Mouse (Mus musculus): ENCODE data around the gene Olfr1132. TPM values are rescaled to one million over a fixed set of nuclear protein-coding genes. Genes with fewer than 3 reads are reported as not detected.
"Not testable (repeated sequence)": the region's sequence is repeated elsewhere in the genome, so short reads cannot be mapped to it uniquely, and the experiment has no call there.

Gene Olfr1132
- total RNA-seq (2021) = not detected
- long read RNA-seq = 0 reads

DNA sequence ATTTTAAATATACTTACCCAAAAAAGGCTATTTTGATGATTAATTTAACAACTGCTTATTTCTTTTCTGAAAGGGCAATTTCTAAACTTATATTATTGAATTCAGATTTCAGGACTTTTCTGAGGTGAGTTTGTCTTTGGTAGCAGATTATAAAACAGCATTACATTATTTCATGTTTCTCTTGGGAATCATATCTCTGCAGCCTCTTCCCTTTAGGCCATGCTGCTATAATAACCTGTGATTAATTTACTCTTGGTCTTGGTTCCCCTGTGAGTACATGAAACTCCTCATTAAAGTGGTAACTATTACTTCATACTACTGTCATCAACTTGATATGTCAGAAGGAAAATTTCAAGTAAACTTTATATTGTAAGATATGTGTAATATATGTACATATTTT is at the start of gene Olfr1132:
TSS of gene Olfr1132 (minus strand) at position 101 of the 400 bp plus-strand sequence.
- DNase-seq (ENCODE audit: low spot score in 2 of 2) = no peak

GRCm38 (mm10) chr2:87673564-87673963 is 36.2 kb upstream of the Olfr1132 start, which contains the start of gene Olfr1135:
Gene Olfr1135 (minus strand): TSS chr2:87673664.
- DNase-seq (ENCODE audit: low spot score in 2 of 2) = no peak

GRCm38 (mm10) chr2:87658360-87658759 is 21.0 kb upstream of the Olfr1132 start, which contains the start of gene Olfr1134:
Gene Olfr1134 (minus strand): TSS chr2:87658460.
- no peak for DNase-seq (ENCODE audit: low spot score in 2 of 2)

GRCm38 (mm10) chr2:87647274-87647673 is 9.9 kb upstream of the Olfr1132 start, which contains the start of gene Olfr1133:
Gene Olfr1133 (minus strand): TSS chr2:87647374.
- DNase-seq (ENCODE audit: low spot score in 2 of 2) = no peak

DNA sequence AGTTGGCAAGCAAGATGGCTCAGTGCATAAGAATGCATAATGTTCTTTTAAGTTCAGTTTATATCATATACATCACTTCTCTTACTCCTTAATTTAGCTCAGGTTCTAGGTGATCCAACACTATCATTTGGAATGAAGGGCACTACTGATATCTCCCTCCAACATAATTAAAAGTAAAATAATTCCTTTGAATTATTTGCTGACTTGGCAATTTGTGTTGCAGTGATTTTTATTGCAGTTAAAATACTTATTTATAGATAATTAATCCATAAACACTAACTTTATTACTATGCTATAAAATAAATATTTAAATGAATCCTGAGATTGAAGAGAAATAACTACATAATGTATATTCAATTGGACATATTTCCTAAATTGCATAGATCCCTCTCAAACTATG is 5.1 kb upstream of the Olfr1132 start:
- no peak for DNase-seq (ENCODE audit: low spot score in 2 of 2)

DNA sequence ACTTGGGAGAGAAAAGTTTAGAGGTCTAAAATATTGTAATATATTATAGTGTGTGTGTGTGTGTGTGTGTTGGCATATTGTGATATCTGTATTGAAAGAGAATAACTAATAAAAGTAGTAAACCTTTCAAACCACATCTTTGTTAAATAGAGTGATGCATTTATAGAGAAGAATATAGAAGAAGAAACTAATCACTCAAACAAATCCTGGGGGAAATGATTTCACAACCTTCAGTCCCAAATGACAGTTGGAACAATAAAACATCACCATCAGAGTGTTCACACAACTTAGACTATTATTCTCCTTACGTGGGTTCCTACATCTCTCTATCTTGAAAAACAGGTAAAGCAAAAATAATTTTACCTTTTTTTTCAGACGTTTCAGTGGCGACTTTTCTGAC is 10.5 kb downstream of the Olfr1132 start, which contains the start of gene Olfr1131:
TSS of gene Olfr1131 (plus strand) at position 301 of the 400 bp plus-strand sequence.
- DNase-seq (ENCODE audit: low spot score in 2 of 2) = no peak

DNA sequence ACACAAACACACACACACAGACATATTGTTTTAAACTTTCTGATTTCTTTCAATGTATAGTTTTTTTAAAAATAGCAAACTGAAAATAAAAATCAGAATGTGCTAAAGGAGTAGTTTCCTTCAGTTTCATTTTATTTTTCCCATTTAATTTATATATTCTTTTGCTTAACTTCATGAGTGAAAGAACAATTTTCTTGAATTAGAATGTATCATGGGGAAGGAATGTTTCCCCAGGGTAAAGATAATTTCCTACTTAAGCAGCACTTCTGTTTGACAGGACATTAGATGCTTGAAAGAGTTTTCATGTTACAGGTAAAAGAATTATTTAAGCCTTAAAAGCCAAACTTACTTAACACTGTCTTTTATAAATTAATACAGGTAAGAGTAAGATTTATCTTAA is 31.4 kb downstream of the Olfr1132 start, which contains the start of gene Olfr1130:
TSS of gene Olfr1130 (plus strand) at position 301 of the 400 bp plus-strand sequence.
- not testable (repeated sequence) for DNase-seq (ENCODE audit: low spot score in 2 of 2)

Other genes starting within 250 kb of the Olfr1132 start
- not detected for gene Olfr1123, start 220.9 kb downstream of the Olfr1132 start, total RNA-seq (2021)
- gene Olfr1124, start 207.3 kb downstream of the Olfr1132 start, total RNA-seq (2021) = not detected
- gene Olfr1126, start 183.6 kb downstream of the Olfr1132 start, total RNA-seq (2021) = not detected
- not detected for gene Pramel7, start 140.4 kb downstream of the Olfr1132 start, total RNA-seq (2021)
- not detected for gene Pramel6, start 131.0 kb downstream of the Olfr1132 start, total RNA-seq (2021)
- not detected for gene Olfr153, start 105.7 kb downstream of the Olfr1132 start, total RNA-seq (2021)
- not detected for gene Olfr1128, start 92.0 kb downstream of the Olfr1132 start, total RNA-seq (2021)
- gene Olfr1129, start 63.6 kb downstream of the Olfr1132 start, total RNA-seq (2021) = not detected
- gene Olfr1130, start 31.3 kb downstream of the Olfr1132 start, total RNA-seq (2021) = not detected
- not detected for gene Olfr1131, start 10.4 kb downstream of the Olfr1132 start, total RNA-seq (2021)
- not detected for gene Olfr1133, start 9.8 kb upstream of the Olfr1132 start, total RNA-seq (2021)
- not detected for gene Olfr1134, start 20.9 kb upstream of the Olfr1132 start, total RNA-seq (2021)
- not detected for gene Olfr1135, start 36.1 kb upstream of the Olfr1132 start, total RNA-seq (2021)
- gene Olfr1136, start 56.4 kb upstream of the Olfr1132 start, total RNA-seq (2021) = not detected
- gene Olfr1137, start 75.6 kb upstream of the Olfr1132 start, total RNA-seq (2021) = not detected
- not detected for gene Olfr1138, start 102.4 kb upstream of the Olfr1132 start, total RNA-seq (2021)
- not detected for gene Olfr1140, start 106.2 kb upstream of the Olfr1132 start, total RNA-seq (2021)
- not detected for gene Olfr1141, start 116.5 kb upstream of the Olfr1132 start, total RNA-seq (2021)
- gene Olfr152, start 141.9 kb upstream of the Olfr1132 start, total RNA-seq (2021) = not detected
- not detected for gene Olfr1143, start 163.1 kb upstream of the Olfr1132 start, total RNA-seq (2021)
- gene Olfr1145, start 172.3 kb upstream of the Olfr1132 start, total RNA-seq (2021) = not detected
- gene Olfr1148, start 193.0 kb upstream of the Olfr1132 start, total RNA-seq (2021) = not detected
- not detected for gene Olfr1150-ps1, start 206.5 kb upstream of the Olfr1132 start, total RNA-seq (2021)
- not detected for gene Olfr1151, start 218.3 kb upstream of the Olfr1132 start, total RNA-seq (2021)
- gene Olfr1152, start 229.0 kb upstream of the Olfr1132 start, total RNA-seq (2021) = not detected

All from layer of hippocampus, adult 18-20 months (tissue).